Mouse (Mus musculus): ENCODE measurements around the gene Fam181b. TPM values are rescaled to one million over a fixed set of nuclear protein-coding genes. Genes with fewer than 3 reads are reported as not detected.

Fam181b gene
- not detected in 2 replicates for polyA plus RNA-seq (2012)

GRCm38 (mm10) chr7:93079785-93080730, at the start of gene Fam181b:
Gene Fam181b, plus strand, starts transcription at chr7:93079865.
- H3K4me3 ChIP-seq (replicated peaks) = peak within 1 kb of the TSS; percentile 29
- TF ChIP-seq TAL1 (IDR thresholded peaks at IDR 0.05; ENCODE audit: low read length) = no peak
- TF ChIP-seq GATA1 (IDR thresholded peaks at IDR 0.05; ENCODE audit: low read length) = no peak
- H3K36me3 ChIP-seq (ENCODE audit: control insufficient read depth) = no peaks in the 10 kb centered on the region
- no peaks in the 10 kb centered on the region for H3K9me3 ChIP-seq (ENCODE audit: control insufficient read depth, low read length)
- H3K4me1 ChIP-seq (ENCODE audit: control insufficient read depth) = no peaks in the 10 kb centered on the region; the same call in 1 of the 2 replicates
- H3K27me3 ChIP-seq (ENCODE audit: control insufficient read depth) = peaks cover 40% of the 10 kb centered on the region

- no peak overlapping the region for H3K4me3 ChIP-seq (replicated peaks)
- H3K27me3 ChIP-seq (ENCODE audit: control insufficient read depth) = no peaks in the 10 kb centered on the region
- no peaks in the 10 kb centered on the region for H3K36me3 ChIP-seq (ENCODE audit: control insufficient read depth)
- no peaks in the 10 kb centered on the region for H3K4me1 ChIP-seq (ENCODE audit: control insufficient read depth)
- TF ChIP-seq TAL1 (IDR thresholded peaks at IDR 0.05; ENCODE audit: low read length) = no peak
- no peak for TF ChIP-seq GATA1 (IDR thresholded peaks at IDR 0.05; ENCODE audit: low read length)
- H3K9me3 ChIP-seq (ENCODE audit: control insufficient read depth, low read length) = no peaks in the 10 kb centered on the region
Observed at GRCm38 (mm10) chr7:93037763-93038471, 41.7 kb upstream of the Fam181b start.

GRCm38 (mm10) chr7:93038472-93038828, 41.2 kb upstream of the Fam181b start:
- no peak for TF ChIP-seq GATA1 (IDR thresholded peaks at IDR 0.05; ENCODE audit: low read length)
- TF ChIP-seq TAL1 (IDR thresholded peaks at IDR 0.05; ENCODE audit: low read length) = no peak
- Histone ChIP-seq H3K27me3 (ENCODE audit: control insufficient read depth) (no peaks in the 10 kb centered on the region), H3K4me3 (replicated peaks) (no peak overlapping the region), H3K9me3 (ENCODE audit: control insufficient read depth, low read length) (no peaks in the 10 kb centered on the region), H3K4me1 (ENCODE audit: control insufficient read depth) (no peaks in the 10 kb centered on the region), H3K36me3 (ENCODE audit: control insufficient read depth) (no peaks in the 10 kb centered on the region)

- no peaks in the 10 kb centered on the region for H3K4me1 ChIP-seq (ENCODE audit: control insufficient read depth)
- no peaks in the 10 kb centered on the region for H3K36me3 ChIP-seq (ENCODE audit: control insufficient read depth)
- no peaks in the 10 kb centered on the region for H3K27me3 ChIP-seq (ENCODE audit: control insufficient read depth)
- no peak overlapping the region for H3K4me3 ChIP-seq (replicated peaks)
- no peaks in the 10 kb centered on the region for H3K9me3 ChIP-seq (ENCODE audit: control insufficient read depth, low read length)
- no peak for TF ChIP-seq GATA1 (IDR thresholded peaks at IDR 0.05; ENCODE audit: low read length)
- TF ChIP-seq TAL1 (IDR thresholded peaks at IDR 0.05; ENCODE audit: low read length) = no peak
Observed at GRCm38 (mm10) chr7:93039542-93039941, 40.1 kb upstream of the Fam181b start.

GRCm38 (mm10) chr7:93044359-93044758, 35.3 kb upstream of the Fam181b start:
- Histone ChIP-seq H3K36me3 (ENCODE audit: control insufficient read depth) (no peaks in the 10 kb centered on the region), H3K4me3 (replicated peaks) (no peak overlapping the region), H3K4me1 (ENCODE audit: control insufficient read depth) (no peaks in the 10 kb centered on the region), H3K9me3 (ENCODE audit: control insufficient read depth, low read length) (no peaks in the 10 kb centered on the region), H3K27me3 (ENCODE audit: control insufficient read depth) (no peaks in the 10 kb centered on the region)
- TF ChIP-seq GATA1 (IDR thresholded peaks at IDR 0.05; ENCODE audit: low read length) (no peak), TAL1 (IDR thresholded peaks at IDR 0.05; ENCODE audit: low read length) (no peak)

GRCm38 (mm10) chr7:93044788-93045187, 34.9 kb upstream of the Fam181b start:
- Histone ChIP-seq H3K9me3 (ENCODE audit: control insufficient read depth, low read length) (no peaks in the 10 kb centered on the region), H3K4me3 (replicated peaks) (no peak overlapping the region), H3K4me1 (ENCODE audit: control insufficient read depth) (no peaks in the 10 kb centered on the region), H3K36me3 (ENCODE audit: control insufficient read depth) (no peaks in the 10 kb centered on the region), H3K27me3 (ENCODE audit: control insufficient read depth) (no peaks in the 10 kb centered on the region)
- TF ChIP-seq TAL1 (IDR thresholded peaks at IDR 0.05; ENCODE audit: low read length) (no peak), GATA1 (IDR thresholded peaks at IDR 0.05; ENCODE audit: low read length) (no peak)

- Histone ChIP-seq H3K9me3 (ENCODE audit: control insufficient read depth, low read length) (no peaks in the 10 kb centered on the region; the same call in 1 of the 2 replicates), H3K27me3 (ENCODE audit: control insufficient read depth) (no peaks in the 10 kb centered on the region), H3K36me3 (ENCODE audit: control insufficient read depth) (no peaks in the 10 kb centered on the region), H3K4me3 (replicated peaks) (no peak overlapping the region), H3K4me1 (ENCODE audit: control insufficient read depth) (no peaks in the 10 kb centered on the region)
- TF ChIP-seq GATA1 (IDR thresholded peaks at IDR 0.05; ENCODE audit: low read length) (no peak), TAL1 (IDR thresholded peaks at IDR 0.05; ENCODE audit: low read length) (no peak)
Observed at GRCm38 (mm10) chr7:93060831-93061230, 18.8 kb upstream of the Fam181b start.

GRCm38 (mm10) chr7:93061747-93062146, 17.9 kb upstream of the Fam181b start:
- H3K9me3 ChIP-seq (ENCODE audit: control insufficient read depth, low read length) = no peaks in the 10 kb centered on the region
- H3K4me1 ChIP-seq (ENCODE audit: control insufficient read depth) = no peaks in the 10 kb centered on the region
- no peak overlapping the region for H3K4me3 ChIP-seq (replicated peaks)
- no peaks in the 10 kb centered on the region for H3K27me3 ChIP-seq (ENCODE audit: control insufficient read depth)
- H3K36me3 ChIP-seq (ENCODE audit: control insufficient read depth) = no peaks in the 10 kb centered on the region
- TF ChIP-seq GATA1 (IDR thresholded peaks at IDR 0.05; ENCODE audit: low read length) (no peak), TAL1 (IDR thresholded peaks at IDR 0.05; ENCODE audit: low read length) (no peak)

- H3K4me1 ChIP-seq (ENCODE audit: control insufficient read depth) = no peaks in the 10 kb centered on the region
- H3K9me3 ChIP-seq (ENCODE audit: control insufficient read depth, low read length) = no peaks in the 10 kb centered on the region
- H3K4me3 ChIP-seq (replicated peaks) = no peak overlapping the region
- no peak for TF ChIP-seq GATA1 (IDR thresholded peaks at IDR 0.05; ENCODE audit: low read length)
- no peak for TF ChIP-seq TAL1 (IDR thresholded peaks at IDR 0.05; ENCODE audit: low read length)
- H3K27me3 ChIP-seq (ENCODE audit: control insufficient read depth) = no peaks in the 10 kb centered on the region
- no peaks in the 10 kb centered on the region for H3K36me3 ChIP-seq (ENCODE audit: control insufficient read depth)
Observed at GRCm38 (mm10) chr7:93062189-93062588, 17.5 kb upstream of the Fam181b start.

Measured in erythroblast, embryonic 14.5 days (primary cell).